Mouse (Mus musculus): ENCODE results near the gene Tsfm. TPM values are rescaled to one million over a fixed set of nuclear protein-coding genes. Genes with fewer than 3 reads are reported as not detected.

Tsfm gene
- 51.6 TPM for polyA plus RNA-seq (2017; shearing (Covaris generic))

DNA sequence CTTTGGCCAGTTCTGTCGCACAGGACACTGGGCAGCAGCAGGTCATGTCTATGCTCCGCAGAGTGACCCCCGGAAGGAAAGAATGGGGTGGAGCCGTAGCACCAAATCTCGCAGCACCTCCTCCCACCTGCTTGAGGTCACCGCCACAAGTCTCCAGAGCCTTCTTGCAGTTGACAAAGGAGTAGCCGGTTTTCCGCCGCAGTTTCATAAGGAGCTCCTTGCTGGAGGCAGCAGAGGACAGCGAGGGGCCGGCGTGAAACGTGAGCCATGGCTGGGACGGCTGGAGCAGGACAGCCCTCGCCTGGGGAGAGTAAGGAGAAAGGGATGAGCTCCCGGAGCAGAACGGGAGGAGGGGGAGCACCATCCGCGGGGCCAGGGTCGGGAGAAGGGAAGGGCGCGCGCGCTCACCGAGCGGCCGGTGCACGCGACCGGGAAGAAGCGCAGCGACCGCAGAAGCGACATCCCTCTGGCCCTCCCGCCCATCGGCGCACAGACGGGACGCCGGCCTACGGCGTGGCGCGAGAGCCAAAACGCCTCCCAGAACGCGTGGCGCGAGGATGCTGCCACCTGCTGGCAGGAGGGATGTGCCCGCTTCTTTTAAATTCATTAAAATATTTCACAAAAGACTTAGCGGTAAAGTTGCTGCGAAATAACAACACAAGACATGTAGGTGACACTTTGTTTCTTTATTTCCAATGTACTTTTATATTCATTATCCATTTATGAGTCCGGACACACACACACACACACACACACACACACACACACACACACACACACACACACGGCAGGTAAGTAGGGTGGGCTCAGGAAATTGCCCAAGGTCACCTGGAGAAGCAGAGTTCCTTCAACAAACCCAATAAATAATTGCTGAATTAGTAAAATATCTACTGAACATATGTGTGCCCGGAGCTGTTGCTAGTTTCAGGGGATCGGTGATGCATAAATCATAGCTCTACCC, at the start of gene Tsfm:
TSS of gene Tsfm (minus strand) at position 505 of the 961 bp plus-strand sequence.

DNA sequence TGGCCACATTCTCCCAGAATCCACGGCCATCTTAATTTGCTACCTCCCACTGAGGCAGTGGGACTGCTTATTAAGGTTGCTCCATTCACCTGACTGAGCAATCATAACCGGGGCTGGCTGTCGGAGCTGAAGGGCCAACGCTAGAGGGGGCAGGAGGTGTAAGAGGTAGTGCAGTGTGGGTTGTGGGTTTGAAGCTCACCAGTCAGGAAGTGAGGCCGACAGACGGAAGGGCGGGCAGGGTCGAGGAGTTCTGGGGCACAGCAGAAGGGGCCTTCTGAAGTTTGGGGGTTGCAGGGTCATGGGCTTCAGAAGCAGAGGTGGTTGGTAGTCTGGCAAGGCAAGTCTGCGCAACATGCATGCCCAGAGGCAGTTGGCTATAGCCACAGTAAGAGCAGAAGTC, 44.4 kb upstream of the Tsfm start, which contains the start of gene Agap2:
TSS of gene Agap2 (plus strand) at position 205 of the 400 bp plus-strand sequence.

DNA sequence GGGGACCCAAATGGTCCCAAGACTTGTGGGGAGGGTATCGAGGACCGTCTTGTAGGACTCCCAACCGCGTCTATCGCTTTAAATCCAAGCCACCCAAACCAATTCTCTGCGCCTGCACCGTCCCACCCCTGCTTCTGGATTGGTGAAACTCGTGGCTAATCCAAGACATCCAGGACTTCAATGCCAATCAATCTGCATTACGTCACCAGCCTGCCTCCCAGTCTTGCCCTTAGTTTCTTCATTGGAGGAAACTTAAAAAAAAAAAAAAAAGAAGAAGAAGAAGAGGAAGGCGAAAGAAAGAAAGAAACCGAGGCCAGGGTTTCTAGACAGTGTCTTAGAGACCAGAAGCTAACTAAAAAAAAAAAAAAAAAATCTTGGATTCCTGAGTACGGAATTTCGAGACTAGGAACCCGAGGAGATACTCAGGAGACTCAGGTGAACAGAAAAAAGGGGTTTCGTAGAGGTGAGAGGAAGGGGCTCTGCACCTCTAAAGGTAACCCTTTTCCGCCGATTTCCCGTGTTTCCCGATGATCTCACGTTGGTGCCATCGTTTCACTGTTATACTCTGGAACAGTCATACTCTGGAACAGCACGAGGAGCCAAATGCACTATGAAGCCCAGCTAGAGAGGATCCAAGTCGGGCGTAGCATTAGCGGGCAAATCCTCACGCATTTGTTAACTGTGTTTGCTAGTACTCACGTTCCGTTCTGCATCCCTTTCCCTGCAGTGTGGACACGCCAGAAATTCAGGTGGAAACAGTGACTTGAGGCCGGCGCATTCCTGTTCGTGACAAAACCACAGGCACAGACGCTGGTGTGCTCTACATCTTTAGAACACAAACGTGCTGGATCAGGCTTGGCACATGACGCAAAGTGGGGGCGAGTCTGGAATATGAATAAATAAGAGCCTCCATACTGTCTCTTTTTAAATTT, 39.8 kb upstream of the Tsfm start, which contains the start of gene Tspan31:
TSS of gene Tspan31 (minus strand) at position 75 of the 932 bp plus-strand sequence.

DNA sequence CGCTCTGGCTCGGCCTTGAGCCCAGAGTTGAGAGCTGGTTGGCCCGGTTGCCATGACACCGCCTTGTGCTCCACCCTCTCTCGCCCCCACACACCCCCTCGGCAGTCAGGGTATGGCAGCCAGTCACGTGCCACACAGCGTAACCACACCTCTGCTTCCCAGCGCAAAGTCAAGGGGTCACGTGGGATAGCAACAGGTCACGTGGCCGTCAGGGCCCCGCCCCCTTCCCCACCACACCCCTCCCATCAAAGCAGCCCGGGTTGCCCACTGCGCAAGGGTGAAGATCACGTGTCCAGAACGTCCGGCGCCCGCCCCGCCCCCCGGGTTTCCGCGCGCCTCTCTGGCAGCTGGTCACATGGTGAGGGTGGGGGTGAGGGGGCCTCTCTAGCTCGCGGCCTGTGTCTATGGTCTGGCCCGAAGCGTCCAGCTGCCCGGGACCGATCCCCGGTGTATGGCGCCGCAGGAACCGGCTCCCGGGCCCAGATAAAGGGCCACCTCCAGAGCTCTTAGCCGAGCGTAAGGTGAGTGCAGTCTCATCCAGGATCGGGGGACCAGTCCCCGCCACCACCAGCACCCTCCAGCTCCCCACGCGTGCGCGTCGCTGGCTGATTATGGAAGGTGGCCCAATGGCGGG, 32.7 kb upstream of the Tsfm start, which contains the start of gene Cdk4:
TSS of gene Cdk4 (plus strand) at position 296 of the 634 bp plus-strand sequence.

DNA sequence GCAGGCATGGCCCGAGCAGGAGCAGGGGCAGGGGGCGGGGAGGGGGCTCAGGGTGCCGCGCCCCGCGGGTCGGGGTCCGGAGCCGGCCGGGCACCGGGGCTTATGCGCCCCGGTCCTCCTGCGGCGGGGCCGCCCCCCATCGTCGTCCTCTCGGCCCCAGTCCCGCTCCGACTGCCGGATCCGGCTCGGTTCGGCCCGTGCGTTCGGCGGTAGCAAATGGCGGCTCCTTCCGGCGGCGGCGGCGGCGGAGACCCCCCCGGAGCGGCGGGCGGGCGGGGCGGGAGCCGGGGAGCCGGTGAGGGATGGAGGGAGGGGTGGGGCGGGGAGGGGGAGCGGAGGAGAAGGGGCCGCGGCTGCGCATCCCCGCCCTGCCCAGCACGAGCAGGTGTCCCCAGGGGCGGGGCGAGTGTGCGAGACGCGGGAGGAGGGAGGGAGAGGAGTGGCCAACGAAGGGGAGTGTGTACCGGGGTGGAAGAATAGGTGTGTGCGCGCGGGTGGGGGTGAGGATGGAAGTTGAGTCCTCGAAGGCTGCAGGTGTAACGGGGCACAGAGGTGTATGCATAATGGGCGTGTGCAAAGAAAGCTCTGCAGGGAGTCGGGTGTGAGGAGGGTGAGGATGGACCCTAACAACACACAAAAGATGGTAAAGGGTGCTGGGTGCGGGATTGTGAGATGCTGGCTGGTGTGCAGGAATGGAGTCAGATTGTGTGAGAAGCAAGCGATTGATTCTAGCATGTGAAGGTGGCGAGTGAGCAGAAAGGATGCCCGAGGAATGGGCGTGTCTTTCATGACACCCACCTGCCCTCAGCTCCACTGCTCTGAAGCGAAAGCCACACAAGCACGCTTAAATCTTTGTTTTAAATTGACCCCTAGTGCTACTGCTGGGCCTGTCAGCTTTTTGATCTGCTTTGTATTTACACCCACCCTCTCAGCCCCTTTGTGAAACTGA, 29.6 kb upstream of the Tsfm start, which contains the start of gene March9:
TSS of gene March9 (minus strand) at position 217 of the 949 bp plus-strand sequence.

DNA sequence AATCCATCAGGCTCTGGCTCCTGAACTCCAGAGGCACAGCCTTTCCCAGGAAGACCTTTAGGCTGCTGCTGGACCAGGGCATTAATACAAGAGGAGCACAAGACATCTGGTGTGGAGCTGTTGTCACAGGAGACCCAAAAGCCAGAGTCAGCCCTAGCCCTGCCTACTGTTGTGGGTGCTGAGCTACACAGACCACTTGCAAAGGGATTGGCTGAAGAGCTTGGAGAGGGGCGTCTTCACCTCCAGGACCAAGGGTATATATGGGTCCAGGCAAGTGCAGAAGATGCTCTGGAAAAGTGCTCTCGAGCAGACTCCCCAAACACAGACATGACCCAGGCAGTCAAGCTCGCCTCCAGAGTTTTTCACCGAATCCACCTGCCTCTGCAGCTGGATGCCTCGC, 17.3 kb upstream of the Tsfm start, which contains the start of gene Cyp27b1:
TSS of gene Cyp27b1 (plus strand) at position 297 of the 400 bp plus-strand sequence.

DNA sequence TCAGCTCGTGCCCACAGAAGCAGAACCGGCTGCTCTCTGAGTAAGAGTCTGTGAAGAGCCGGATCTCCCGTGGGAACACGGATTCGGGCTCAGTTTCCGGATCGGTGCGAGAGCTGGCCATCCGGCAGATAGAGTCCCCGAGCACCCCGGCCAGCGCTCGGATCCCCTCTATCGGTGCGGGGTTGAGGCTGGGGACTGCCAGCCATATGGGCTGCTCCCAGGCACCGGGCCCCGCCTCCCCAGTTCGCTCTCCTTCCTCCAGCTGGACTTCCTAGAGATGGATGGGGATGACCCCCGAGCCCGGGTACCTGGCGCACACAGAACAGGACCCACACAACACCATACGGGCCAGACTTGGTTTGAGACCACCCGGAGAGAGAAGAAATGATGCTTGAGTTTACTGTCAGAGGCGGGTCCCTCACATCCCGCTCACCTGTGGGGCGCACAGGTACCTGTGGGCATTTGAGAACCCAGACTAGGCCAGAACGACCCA, 10.7 kb upstream of the Tsfm start, which contains the start of the genes Mettl1 and Eef1akmt3:
TSS of gene Mettl1 (plus strand) at position 141 of the 493 bp plus-strand sequence.
TSS of gene Eef1akmt3 (minus strand) at position 240 of the 493 bp plus-strand sequence.

DNA sequence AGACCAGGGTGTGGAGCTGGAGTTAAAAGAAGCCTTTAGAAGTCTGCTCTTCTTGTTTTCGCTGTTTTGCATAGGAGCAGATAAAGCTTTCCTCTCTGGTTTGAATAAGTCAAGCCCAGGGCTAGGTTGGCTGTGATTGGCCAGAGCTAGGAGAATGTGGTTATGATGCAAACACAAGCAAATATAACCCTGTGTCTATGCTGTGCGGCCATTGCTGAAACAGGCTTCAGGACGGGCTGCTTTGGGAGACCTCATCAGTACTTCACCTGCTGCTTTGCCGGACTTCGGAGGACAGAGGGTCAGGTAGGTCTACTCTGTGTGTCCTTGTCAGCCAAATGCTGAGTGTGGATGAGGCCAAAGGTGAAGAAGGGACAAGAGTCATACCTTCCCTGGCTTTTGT, 30.1 kb downstream of the Tsfm start, which contains the start of gene Avil:
TSS of gene Avil (plus strand) at position 181 of the 400 bp plus-strand sequence.

DNA sequence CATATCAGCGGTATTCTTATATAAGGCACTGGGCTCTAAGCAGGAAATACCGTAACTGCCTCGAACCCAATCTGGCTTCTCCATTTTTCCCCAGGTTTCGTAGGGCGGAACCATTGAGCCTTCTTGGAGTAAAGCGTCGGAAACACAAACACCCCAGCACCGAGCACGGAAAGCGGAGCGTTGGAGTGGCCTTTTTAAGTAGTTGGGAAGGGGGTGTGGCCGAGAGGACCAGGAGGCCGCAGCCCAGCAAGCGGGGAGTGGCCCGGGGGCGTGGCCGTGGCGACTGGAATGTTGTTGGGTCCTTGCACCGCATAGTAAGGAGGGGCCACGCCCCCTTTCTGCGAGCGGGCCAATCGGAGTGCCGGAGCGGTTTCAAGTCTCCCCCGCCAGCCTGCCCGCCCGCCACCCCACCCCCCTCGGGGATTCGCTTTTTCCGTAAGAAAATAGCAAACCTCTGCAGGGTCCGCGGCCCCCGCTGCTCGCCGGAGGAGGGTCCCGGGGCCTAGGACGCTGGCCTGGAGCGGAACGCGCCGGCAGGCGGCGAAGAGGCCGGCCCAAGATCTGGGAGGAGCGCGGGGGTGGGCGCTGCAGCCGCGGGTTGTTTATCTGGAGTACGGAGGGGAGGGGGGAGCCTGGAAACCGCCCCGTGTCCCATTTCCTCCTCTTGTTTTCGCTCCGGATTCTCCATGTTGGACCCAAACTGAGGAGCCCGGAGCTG, 52.2 kb downstream of the Tsfm start, which contains the start of gene Ctdsp2:
TSS of gene Ctdsp2 (plus strand) at position 441 of the 718 bp plus-strand sequence.

Other genes starting within 250 kb of the Tsfm start
- gene Atp23, start 129.5 kb downstream of the Tsfm start, polyA plus RNA-seq (2017; shearing (Covaris generic)): 22.0 TPM
- gene Ctdsp2, start 52.1 kb downstream of the Tsfm start, polyA plus RNA-seq (2017; shearing (Covaris generic)): 37.2 TPM
- 0.07 TPM for gene Avil, start 30.1 kb downstream of the Tsfm start, polyA plus RNA-seq (2017; shearing (Covaris generic))
- 26.7 TPM for gene Mettl1, start 10.6 kb upstream of the Tsfm start, polyA plus RNA-seq (2017; shearing (Covaris generic))
- 0.14 TPM for gene Eef1akmt3, start 10.7 kb upstream of the Tsfm start, polyA plus RNA-seq (2017; shearing (Covaris generic))
- gene Cyp27b1, start 17.4 kb upstream of the Tsfm start, polyA plus RNA-seq (2017; shearing (Covaris generic)): not detected
- 1.3 TPM for gene March9, start 29.3 kb upstream of the Tsfm start, polyA plus RNA-seq (2017; shearing (Covaris generic))
- 334 TPM for gene Cdk4, start 32.7 kb upstream of the Tsfm start, polyA plus RNA-seq (2017; shearing (Covaris generic))
- gene Tspan31, start 39.4 kb upstream of the Tsfm start, polyA plus RNA-seq (2017; shearing (Covaris generic)): 64.1 TPM
- gene Agap2, start 44.4 kb upstream of the Tsfm start, polyA plus RNA-seq (2017; shearing (Covaris generic)): 30.6 TPM
- 171 TPM for gene Os9, start 90.3 kb upstream of the Tsfm start, polyA plus RNA-seq (2017; shearing (Covaris generic))
- 728 TPM for gene B4galnt1, start 134.4 kb upstream of the Tsfm start, polyA plus RNA-seq (2017; shearing (Covaris generic))
- 5.8 TPM for gene Slc26a10, start 149.8 kb upstream of the Tsfm start, polyA plus RNA-seq (2017; shearing (Covaris generic))
- gene Arhgef25, start 159.2 kb upstream of the Tsfm start, polyA plus RNA-seq (2017; shearing (Covaris generic)): 0.43 TPM
- gene Dtx3, start 164.9 kb upstream of the Tsfm start, polyA plus RNA-seq (2017; shearing (Covaris generic)): 112 TPM
- 37.4 TPM for gene Pip4k2c, start 180.7 kb upstream of the Tsfm start, polyA plus RNA-seq (2017; shearing (Covaris generic))
- gene Kif5a, start 232.5 kb upstream of the Tsfm start, polyA plus RNA-seq (2017; shearing (Covaris generic)): 0.74 TPM
- 117 TPM for gene Dctn2, start 235.5 kb upstream of the Tsfm start, polyA plus RNA-seq (2017; shearing (Covaris generic))